Mouse (Mus musculus): ENCODE measurements around the gene Crybb2.
"Not testable (repeated sequence)": the region's sequence is repeated elsewhere in the genome, so short reads cannot be mapped to it uniquely, and the experiment has no call there.

Gene Crybb2

GRCm38 (mm10) chr5:113070017-113070416, at the start of gene Crybb2:
TSS of gene Crybb2 (minus strand) at chr5:113070117.
- CTCF ChIA-PET = interaction anchor here in 2 of 4 experiments (0.7 to 0.9 kb wide), 2 partner anchors 99 to 192 kb away, joined by 3 to 4 read pairs; no protein-coding TSS in a partner anchor

GRCm38 (mm10) chr5:113119291-113119690, 49.4 kb upstream of the Crybb2 start:
- CTCF ChIA-PET = interaction anchor here in 3 of 4 experiments (0.6 to 2.2 kb wide), 6 partner anchors 19 to 251 kb away, joined by 3 to 9 read pairs (median 6); no protein-coding TSS in a partner anchor
- POLR2A ChIA-PET = interaction anchor here in 2 of 4 experiments (0.7 to 1.7 kb wide), 4 partner anchors 11 to 157 kb away, joined by 3 to 4 read pairs (median 3); no protein-coding TSS in a partner anchor

More at GRCm38 (mm10) chr5:113070017-113070416, at the start of gene Crybb2:
- POLR2A ChIA-PET = interaction anchor here in 1 of 4 experiments (0.6 kb wide), 1 partner anchor 154 kb away, joined by 3 read pairs; no protein-coding TSS in a partner anchor

- ChIA-PET POLR2A (interaction anchor here in 3 of 4 experiments (0.6 to 1.7 kb wide), 9 partner anchors 11 to 158 kb away, joined by 3 to 5 read pairs (median 3); no protein-coding TSS in a partner anchor), CTCF (interaction anchor here in 3 of 4 experiments (0.6 to 2.2 kb wide), 9 partner anchors 19 to 250 kb away, joined by 3 to 9 read pairs (median 6); partner anchors contain the start of gene Tmem211 (in 1 of the 3))
Observed at GRCm38 (mm10) chr5:113118695-113119094, 48.8 kb upstream of the Crybb2 start.

GRCm38 (mm10) chr5:113117361-113117760, 47.4 kb upstream of the Crybb2 start:
- POLR2A ChIA-PET = interaction anchor here in 2 of 4 experiments (0.6 to 2.1 kb wide), 3 partner anchors 10 to 596 kb away, joined by 3 to 8 read pairs (median 5); no protein-coding TSS in a partner anchor
- CTCF ChIA-PET = interaction anchor here (0.6 to 2.3 kb wide), 11 partner anchors 9 to 103 kb away, joined by 3 to 14 read pairs (median 4); no protein-coding TSS in a partner anchor

- ChIA-PET CTCF (interaction anchor here (0.5 to 2.3 kb wide), 23 partner anchors 12 to 854 kb away, joined by 3 to 14 read pairs (median 4); partner anchors contain the start of gene Tmem211 (in 3 of the 4)), POLR2A (interaction anchor here in 2 of 4 experiments (0.5 to 2.1 kb wide), 15 partner anchors 10 to 618 kb away, joined by 3 to 8 read pairs (median 3); no protein-coding TSS in a partner anchor)
Observed at GRCm38 (mm10) chr5:113115896-113116295, 46.0 kb upstream of the Crybb2 start.

GRCm38 (mm10) chr5:113114264-113115225, 44.6 kb upstream of the Crybb2 start:
- POLR2A ChIA-PET = interaction anchor here in 2 of 4 experiments (1.1 to 2.0 kb wide), 6 partner anchors 10 to 41 kb away, joined by 3 to 7 read pairs (median 4); no protein-coding TSS in a partner anchor
- CTCF ChIA-PET = interaction anchor here (0.6 to 3.0 kb wide), 12 partner anchors 15 to 428 kb away, joined by 3 to 16 read pairs (median 3); partner anchors contain the start of gene Tmem211 (in 1 of the 4)

- CTCF ChIA-PET = interaction anchor here (0.6 to 3.0 kb wide), 15 partner anchors 8 to 195 kb away, joined by 3 to 16 read pairs (median 5); partner anchors contain the start of gene Tmem211 (in 1 of the 4)
- POLR2A ChIA-PET = interaction anchor here in 3 of 4 experiments (0.6 to 2.0 kb wide), 6 partner anchors 9 to 67 kb away, joined by 3 to 6 read pairs (median 3); no protein-coding TSS in a partner anchor
Observed at GRCm38 (mm10) chr5:113113120-113113519, 43.2 kb upstream of the Crybb2 start.

GRCm38 (mm10) chr5:113111336-113111735, 41.4 kb upstream of the Crybb2 start:
- POLR2A ChIA-PET = interaction anchor here in 3 of 4 experiments (0.6 to 0.9 kb wide), 6 partner anchors 11 to 1274 kb away, joined by 3 to 5 read pairs (median 3); no protein-coding TSS in a partner anchor
- CTCF ChIA-PET = interaction anchor here in 3 of 4 experiments (0.7 to 1.9 kb wide), 6 partner anchors 12 to 115 kb away, joined by 3 to 10 read pairs (median 4); partner anchors contain the start of gene Tmem211 (in 1 of the 3)

- ChIA-PET POLR2A (interaction anchor here in 2 of 4 experiments (0.6 to 0.9 kb wide), 4 partner anchors 44 to 1274 kb away, joined by 3 read pairs; no protein-coding TSS in a partner anchor), CTCF (interaction anchor here in 3 of 4 experiments (0.6 to 1.9 kb wide), 6 partner anchors 11 to 116 kb away, joined by 3 to 9 read pairs (median 3); partner anchors contain the start of gene Tmem211 (in 1 of the 3))
Observed at GRCm38 (mm10) chr5:113110929-113111328, 41.0 kb upstream of the Crybb2 start.

GRCm38 (mm10) chr5:113109651-113110050, 39.7 kb upstream of the Crybb2 start:
- POLR2A ChIA-PET = not testable (repeated sequence)
- CTCF ChIA-PET = interaction anchor here (0.7 to 2.7 kb wide), 9 partner anchors 10 to 60 kb away, joined by 3 to 12 read pairs (median 4); no protein-coding TSS in a partner anchor

GRCm38 (mm10) chr5:113108165-113108764, 38.3 kb upstream of the Crybb2 start:
- CTCF ChIA-PET = interaction anchor here (0.6 to 2.7 kb wide), 23 partner anchors 9 to 118 kb away, joined by 3 to 19 read pairs (median 4); partner anchors contain the start of gene Tmem211 (in 3 of the 4)
- POLR2A ChIA-PET = interaction anchor here in 2 of 4 experiments (0.7 to 1.9 kb wide), 4 partner anchors 11 to 344 kb away, joined by 3 to 6 read pairs (median 4); no protein-coding TSS in a partner anchor

GRCm38 (mm10) chr5:113107709-113108108, 37.8 kb upstream of the Crybb2 start:
- CTCF ChIA-PET = interaction anchor here (0.6 to 2.7 kb wide), 23 partner anchors 8 to 207 kb away, joined by 3 to 19 read pairs (median 5); partner anchors contain the start of gene Tmem211 (in 3 of the 4)
- POLR2A ChIA-PET = interaction anchor here in 2 of 4 experiments (0.8 to 1.9 kb wide), 5 partner anchors 12 to 62 kb away, joined by 3 to 6 read pairs (median 5); no protein-coding TSS in a partner anchor

- ChIA-PET CTCF (interaction anchor here in 3 of 4 experiments (0.7 to 2.5 kb wide), 10 partner anchors 34 to 208 kb away, joined by 3 to 19 read pairs (median 8); partner anchors contain the start of gene Tmem211 (in 2 of the 3)), POLR2A (interaction anchor here in 1 of 4 experiments (1.7 to 1.9 kb wide), 2 partner anchors 48 to 63 kb away, joined by 5 to 6 read pairs; no protein-coding TSS in a partner anchor)
Observed at GRCm38 (mm10) chr5:113106594-113106993, 36.7 kb upstream of the Crybb2 start.

- POLR2A ChIA-PET = no interaction called here
Observed at GRCm38 (mm10) chr5:113105481-113105880, 35.6 kb upstream of the Crybb2 start.

GRCm38 (mm10) chr5:113105035-113105434, 35.1 kb upstream of the Crybb2 start:
- ChIA-PET POLR2A (interaction anchor here in 1 of 4 experiments (1.3 to 1.5 kb wide), 2 partner anchors 31 to 48 kb away, joined by 3 to 4 read pairs; no protein-coding TSS in a partner anchor), CTCF (interaction anchor here in 3 of 4 experiments (0.6 to 11.1 kb wide), 11 partner anchors 11 to 205 kb away, joined by 3 to 196 read pairs (median 4); partner anchors contain the start of gene Sgsm1 (in 1 of the 3))

More at GRCm38 (mm10) chr5:113105481-113105880, 35.6 kb upstream of the Crybb2 start:
- CTCF ChIA-PET = interaction anchor here in 2 of 4 experiments (0.9 to 1.6 kb wide), 4 partner anchors 50 to 69 kb away, joined by 3 to 5 read pairs (median 3); no protein-coding TSS in a partner anchor

- CTCF ChIA-PET = interaction anchor here in 3 of 4 experiments (0.5 to 11.1 kb wide), 6 partner anchors 52 to 1254 kb away, joined by 3 to 196 read pairs (median 7); partner anchors contain the start of gene Tmem211 (in 1 of the 3)
Observed at GRCm38 (mm10) chr5:113102455-113102854, 32.5 kb upstream of the Crybb2 start.

More at GRCm38 (mm10) chr5:113102455-113102854, 32.5 kb upstream of the Crybb2 start:
- POLR2A ChIA-PET = interaction anchor here in 2 of 4 experiments (0.6 to 1.3 kb wide), 2 partner anchors 51 to 526 kb away, joined by 3 to 4 read pairs; partner anchors contain the start of gene Sez6l (in 1 of the 2)

Data from embryonic stem cell, embryonic (primary cell).